Mouse (Mus musculus): Measurements from ENCODE around the gene Olfr704.

- TF ChIP-seq POLR2A (IDR thresholded peaks at IDR 0.05; ENCODE audit: insufficient read depth, low read depth, low read length): no peak
- TF ChIP-seq CTCF (IDR thresholded peaks at IDR 0.05; ENCODE audit: insufficient read depth, low read depth, low read length): no peak
These were observed 44.7 kb downstream of the Olfr704 start, which contains the start of gene Olfr1532-ps1 for GRCm38 (mm10) chr7:106907676-106908075.
